Mouse (Mus musculus) left cerebral cortex, adult 2 months (tissue): ENCODE results near the gene Lonp1. TPM values are rescaled to one million over a fixed set of nuclear protein-coding genes. Genes with fewer than 3 reads are reported as not detected.
A peak's percentile ranks its signal among the peaks of the same experiment; 100 is the strongest.
"Not testable (repeated sequence)": the region's sequence is repeated elsewhere in the genome, so short reads cannot be mapped to it uniquely, and the experiment has no call there.

ENCODE experiments used
- DNase-seq, 2 experiments: peaks; one replicate each; pipeline ENCODE4 v3.0.0; 2021 to 2022; ENCODE audit warnings: low spot score in 2 of 2, mixed read lengths in 1 of 2; ENCODE audit errors: extremely low spot score in 1 of 2
- H3K27ac ChIP-seq: fragments of 200-600 bp; 2 replicates; pipeline ENCODE4 v1.8.1; 2022
- H3K4me3 ChIP-seq: fragments of 200-600 bp; 2 replicates; pipeline ENCODE4 v1.8.1; 2022
- CTCF ChIP-seq: fragments of 200-600 bp; IDR thresholded peaks from 2 replicates; pipeline ENCODE4 v1.8.1; 2022; ENCODE audit warnings: antibody characterized with exemption, mild to moderate bottlenecking, moderate library complexity
- intact Hi-C: fragments of 180-260 bp; cut with DNase I; formaldehyde crosslinking; loops from one replicate; pipeline ENCODE4 v1.15.1; 2025
- total RNA-seq, 2 experiments: library from RNA; stranded (reverse); gene quantifications; 2 replicates each; pipeline ENCODE4 v1.2.3; 2021

Gene Lonp1
- total RNA-seq, 2 experiments from 2014 or later: 62.7 to 62.8 TPM

GRCm38 (mm10) chr17:56655311-56655710 is 28.6 kb upstream of the Lonp1 start:
- no peak for TF ChIP-seq CTCF
- Histone ChIP-seq H3K4me3 (no peak overlapping the region), H3K27ac (no peak overlapping the region)
- intact Hi-C loops: no loop called here
- DNase-seq: no peak

- no peak for DNase-seq
- H3K4me3 ChIP-seq: no peak overlapping the region
- no peak overlapping the region for H3K27ac ChIP-seq
- intact Hi-C loops: no loop called here
- no peak for TF ChIP-seq CTCF
Observed at GRCm38 (mm10) chr17:56654771-56655170, 28.1 kb upstream of the Lonp1 start.

GRCm38 (mm10) chr17:56651801-56652200 is 25.1 kb upstream of the Lonp1 start:
- no peak overlapping the region for H3K27ac ChIP-seq
- no peak for DNase-seq
- H3K4me3 ChIP-seq: no peak overlapping the region
- TF ChIP-seq CTCF: no peak
- intact Hi-C loops: no loop called here

- no peak overlapping the region for H3K4me3 ChIP-seq
- no peak for TF ChIP-seq CTCF
- no peak for DNase-seq
- no peak overlapping the region for H3K27ac ChIP-seq
- intact Hi-C loops: no loop called here
Observed at GRCm38 (mm10) chr17:56647546-56647945, 20.9 kb upstream of the Lonp1 start.

GRCm38 (mm10) chr17:56643237-56643636 is 16.6 kb upstream of the Lonp1 start:
- intact Hi-C loops: no loop called here
- Histone ChIP-seq H3K4me3 (no peak overlapping the region), H3K27ac (no peak overlapping the region)
- no peak for TF ChIP-seq CTCF
- DNase-seq: no peak

GRCm38 (mm10) chr17:56634023-56634422 is 7.3 kb upstream of the Lonp1 start:
- TF ChIP-seq CTCF: no peak
- DNase-seq: no peak
- Histone ChIP-seq H3K27ac (no peak overlapping the region), H3K4me3 (no peak overlapping the region)
- intact Hi-C loops: no loop called here

GRCm38 (mm10) chr17:56631807-56632206 is 5.1 kb upstream of the Lonp1 start:
- intact Hi-C loops: no loop called here
- Histone ChIP-seq H3K4me3 (no peak overlapping the region), H3K27ac (no peak overlapping the region)
- DNase-seq: no peak
- TF ChIP-seq CTCF: no peak

- intact Hi-C loops, H3K27ac ChIP-seq, H3K4me3 ChIP-seq, DNase-seq: not testable (repeated sequence)
Observed at GRCm38 (mm10) chr17:56629800-56630781, 3.4 kb upstream of the Lonp1 start.

- intact Hi-C loops: loop anchor here (2.0 kb wide), 1 partner anchor 41 kb away; no protein-coding TSS in a partner anchor
- TF ChIP-seq CTCF: no peak
- no peak for DNase-seq
- Histone ChIP-seq H3K27ac (no peak within 1 kb of the TSS), H3K4me3 (peak within 1 kb of the TSS; percentile 92)
Observed at GRCm38 (mm10) chr17:56627530-56628277, 1.0 kb upstream of the Lonp1 start, which contains the start of gene Catsperd. Gene Catsperd (plus strand): TSS chr17:56628143.

GRCm38 (mm10) chr17:56626260-56626659 is 427 bp downstream of the Lonp1 start:
- Histone ChIP-seq H3K4me3 (peak overlapping the region; percentile 92), H3K27ac (peak overlapping the region; percentile 82)
- intact Hi-C loops: loop anchor here (2.0 kb wide), 1 partner anchor 43 kb away; no protein-coding TSS in a partner anchor
- TF ChIP-seq CTCF: no peak
- DNase-seq: no peak

GRCm38 (mm10) chr17:56625495-56625894 is 1.2 kb downstream of the Lonp1 start:
- H3K4me3 ChIP-seq: no peak overlapping the region; the same call in 1 of the 2 replicates
- no peak for DNase-seq
- TF ChIP-seq CTCF: no peak
- intact Hi-C loops: no loop called here
- H3K27ac ChIP-seq: no peak overlapping the region

- TF ChIP-seq CTCF: no peak
- Histone ChIP-seq H3K4me3 (no peak overlapping the region), H3K27ac (no peak overlapping the region)
- DNase-seq: no peak
- intact Hi-C loops: no loop called here
Observed at GRCm38 (mm10) chr17:56617628-56618027, 9.1 kb downstream of the Lonp1 start.
